Mouse (Mus musculus): ENCODE data around the gene Fam198a. TPM values are rescaled to one million over a fixed set of nuclear protein-coding genes. Genes with fewer than 3 reads are reported as not detected.

The Fam198a gene
- polyA plus RNA-seq, 1 experiment = 1.6 TPM

DNA sequence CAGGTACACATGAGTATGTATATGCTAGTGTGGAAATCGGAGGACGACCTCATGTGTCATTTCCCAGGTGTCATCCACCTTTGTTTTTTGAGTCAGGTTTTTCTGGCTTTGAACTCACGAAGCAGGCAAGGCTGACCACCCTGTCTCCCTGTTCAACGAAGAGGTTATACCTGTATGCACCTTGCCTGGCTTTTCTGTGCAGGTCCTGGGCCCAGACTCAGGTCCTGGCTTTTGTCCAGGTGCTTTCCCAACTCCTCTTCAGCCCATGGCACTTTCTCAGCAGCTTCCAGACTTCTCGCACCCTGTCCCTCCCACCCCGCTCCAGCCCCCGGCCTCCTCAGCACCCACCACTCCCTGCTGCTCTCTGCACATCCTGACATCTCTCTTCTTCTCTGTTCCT lies 39.6 kb upstream of the Fam198a start:
- no peak for DNase-seq (ENCODE audit: low read depth)
- TF ChIP-seq CTCF (IDR thresholded peaks at IDR 0.05; ENCODE audit: borderline replicate concordance, extremely low read depth, insufficient read depth, insufficient read length) (no peak), POLR2A (IDR thresholded peaks at IDR 0.05; ENCODE audit: borderline replicate concordance, extremely low read depth, insufficient read depth, insufficient read length, poor library complexity, severe bottlenecking) (no peak)

DNA sequence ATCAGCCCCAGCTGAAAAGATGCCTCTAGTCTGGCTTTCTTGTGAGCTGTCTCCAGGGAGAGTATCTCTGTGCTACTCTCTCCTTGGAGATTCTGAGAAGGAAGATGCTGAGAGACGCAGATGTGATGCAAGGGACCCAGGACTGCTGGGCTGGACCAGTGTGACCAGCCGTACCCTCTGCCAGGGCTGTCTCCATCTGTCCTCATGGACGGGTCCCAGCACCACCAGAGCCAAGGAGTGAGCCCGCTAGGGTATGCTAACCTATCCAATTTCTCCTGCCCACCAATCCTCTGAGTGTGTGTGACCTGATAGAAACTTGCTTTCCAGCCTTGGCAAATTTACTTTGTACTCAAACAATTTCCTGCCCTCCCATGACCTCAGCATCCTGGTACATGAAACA lies 38.0 kb upstream of the Fam198a start:
- no peak for DNase-seq (ENCODE audit: low read depth)
- TF ChIP-seq POLR2A (IDR thresholded peaks at IDR 0.05; ENCODE audit: borderline replicate concordance, extremely low read depth, insufficient read depth, insufficient read length, poor library complexity, severe bottlenecking) = no peak
- TF ChIP-seq CTCF (IDR thresholded peaks at IDR 0.05; ENCODE audit: borderline replicate concordance, extremely low read depth, insufficient read depth, insufficient read length) = no peak

DNA sequence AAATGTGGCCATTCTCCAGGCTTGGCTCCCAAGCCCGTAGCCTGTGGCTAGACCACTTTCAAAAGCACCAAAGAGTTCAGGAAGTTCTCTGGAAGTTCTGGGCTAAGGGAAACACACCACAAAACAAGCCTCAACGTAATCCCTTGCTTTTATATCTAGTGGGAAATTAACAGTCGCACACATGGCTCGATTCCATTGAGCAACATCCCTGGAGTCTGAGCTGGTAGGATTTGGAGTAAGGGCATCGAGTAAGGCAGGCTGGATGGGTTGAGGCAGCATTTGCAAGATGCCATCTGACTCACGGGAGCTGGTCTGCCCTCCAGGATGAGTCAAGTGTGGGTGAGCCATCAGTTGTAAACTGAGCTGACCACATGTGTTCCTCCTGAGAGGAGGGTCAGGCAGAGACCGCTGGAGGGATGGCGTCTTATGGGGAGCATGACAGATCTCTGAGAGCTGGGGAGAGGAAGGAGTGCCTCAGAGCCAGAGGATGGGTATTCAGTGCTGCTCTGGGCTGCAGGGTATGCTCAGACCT lies 36.5 kb upstream of the Fam198a start:
- no peak for TF ChIP-seq POLR2A (IDR thresholded peaks at IDR 0.05; ENCODE audit: borderline replicate concordance, extremely low read depth, insufficient read depth, insufficient read length, poor library complexity, severe bottlenecking)
- no peak for TF ChIP-seq CTCF (IDR thresholded peaks at IDR 0.05; ENCODE audit: borderline replicate concordance, extremely low read depth, insufficient read depth, insufficient read length)
- DNase-seq (ENCODE audit: low read depth) = no peak

DNA sequence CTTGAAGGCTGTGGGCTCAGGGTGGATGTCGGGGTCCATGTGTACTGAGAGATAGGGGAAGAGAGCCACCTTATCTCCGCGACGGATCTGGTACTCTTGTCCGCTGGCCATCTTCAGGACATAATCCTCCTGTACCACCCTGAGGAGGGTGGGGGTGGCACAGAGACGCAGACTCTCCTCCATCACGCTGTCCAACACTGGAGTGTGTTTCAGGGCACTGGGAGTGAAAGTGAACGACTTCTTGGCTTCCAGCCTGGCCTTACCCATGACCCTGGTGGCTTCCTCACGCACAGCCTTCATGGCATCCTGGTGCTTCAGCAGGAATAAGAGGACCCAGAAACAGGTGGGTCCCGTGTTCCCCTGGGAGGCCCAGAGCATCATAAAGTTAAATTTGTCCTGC lies 35.7 kb upstream of the Fam198a start:
- TF ChIP-seq CTCF (IDR thresholded peaks at IDR 0.05; ENCODE audit: borderline replicate concordance, extremely low read depth, insufficient read depth, insufficient read length) = no peak
- no peak for TF ChIP-seq POLR2A (IDR thresholded peaks at IDR 0.05; ENCODE audit: borderline replicate concordance, extremely low read depth, insufficient read depth, insufficient read length, poor library complexity, severe bottlenecking)
- no peak for DNase-seq (ENCODE audit: low read depth)

DNA sequence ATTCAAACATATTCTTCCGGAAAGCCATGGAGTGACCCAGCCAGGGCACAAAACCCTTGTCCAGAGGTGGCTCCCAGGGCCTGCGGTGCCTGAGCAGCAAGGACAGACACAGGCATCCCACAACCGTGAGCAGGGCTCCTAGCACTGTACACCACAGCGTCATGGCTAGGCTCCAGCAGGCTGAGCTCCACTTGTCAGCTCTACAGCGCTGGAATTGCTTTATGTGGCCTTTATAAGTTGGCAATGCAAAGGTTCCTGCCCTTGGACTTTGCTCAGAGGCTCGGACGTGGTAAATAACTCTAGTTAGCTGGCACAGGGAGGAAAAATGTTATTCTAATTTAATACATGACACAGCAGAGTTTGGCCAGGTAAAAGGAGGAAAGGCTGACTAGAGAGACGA lies 34.7 kb upstream of the Fam198a start, which contains the start of gene Cyp8b1:
Cyp8b1 (minus strand) TSS at position 204 of the 400 bp plus-strand sequence.
- no peak for TF ChIP-seq CTCF (IDR thresholded peaks at IDR 0.05; ENCODE audit: borderline replicate concordance, extremely low read depth, insufficient read depth, insufficient read length)
- no peak for TF ChIP-seq POLR2A (IDR thresholded peaks at IDR 0.05; ENCODE audit: borderline replicate concordance, extremely low read depth, insufficient read depth, insufficient read length, poor library complexity, severe bottlenecking)
- DNase-seq (ENCODE audit: low read depth) = no peak

DNA sequence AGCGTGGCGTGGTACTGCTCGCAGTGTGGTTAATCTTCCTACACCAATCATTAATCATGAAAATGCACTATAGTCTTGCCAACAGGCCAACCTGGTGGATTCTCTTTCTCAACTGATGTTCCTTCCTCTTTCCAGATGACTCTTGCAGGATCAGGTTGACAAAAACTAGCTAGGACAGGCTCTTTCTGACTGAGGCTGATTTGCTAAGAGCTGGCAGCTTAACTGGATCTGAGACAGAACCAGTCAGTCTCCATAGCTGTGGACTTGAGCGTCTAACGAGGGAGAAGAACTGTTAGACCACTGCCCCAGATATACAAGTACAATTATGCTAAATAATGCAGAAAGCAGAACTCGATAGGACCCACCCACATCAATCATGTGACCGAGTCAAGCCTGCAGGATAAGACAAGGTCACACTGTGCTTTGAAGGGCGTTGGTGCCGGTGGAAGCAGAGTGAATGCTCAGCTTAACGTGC lies 31.7 kb upstream of the Fam198a start:
- no peak for TF ChIP-seq CTCF (IDR thresholded peaks at IDR 0.05; ENCODE audit: borderline replicate concordance, extremely low read depth, insufficient read depth, insufficient read length)
- TF ChIP-seq POLR2A (IDR thresholded peaks at IDR 0.05; ENCODE audit: borderline replicate concordance, extremely low read depth, insufficient read depth, insufficient read length, poor library complexity, severe bottlenecking) = no peak
- no peak for DNase-seq (ENCODE audit: low read depth)

DNA sequence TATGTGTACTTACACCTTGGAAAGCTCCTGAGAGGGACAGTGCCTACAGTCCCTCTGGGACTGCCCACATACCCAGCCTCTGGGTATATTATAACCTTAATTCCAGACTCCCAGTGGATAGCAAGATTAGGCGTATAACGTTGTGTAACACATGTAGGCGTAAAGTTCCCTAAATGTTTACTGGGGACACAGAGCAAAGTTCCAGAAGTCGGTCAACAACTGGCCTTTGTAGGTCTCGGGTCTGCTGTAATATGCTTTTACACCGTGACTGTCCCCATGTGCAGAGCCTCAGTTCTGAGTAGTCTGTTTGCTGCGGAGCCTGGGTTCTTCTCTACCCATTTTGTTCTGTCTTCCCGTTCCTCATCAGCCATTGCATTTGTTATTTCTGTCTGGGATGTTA lies 27.3 kb upstream of the Fam198a start:
- no peak for DNase-seq (ENCODE audit: low read depth)
- no peak for TF ChIP-seq CTCF (IDR thresholded peaks at IDR 0.05; ENCODE audit: borderline replicate concordance, extremely low read depth, insufficient read depth, insufficient read length)
- TF ChIP-seq POLR2A (IDR thresholded peaks at IDR 0.05; ENCODE audit: borderline replicate concordance, extremely low read depth, insufficient read depth, insufficient read length, poor library complexity, severe bottlenecking) = no peak

DNA sequence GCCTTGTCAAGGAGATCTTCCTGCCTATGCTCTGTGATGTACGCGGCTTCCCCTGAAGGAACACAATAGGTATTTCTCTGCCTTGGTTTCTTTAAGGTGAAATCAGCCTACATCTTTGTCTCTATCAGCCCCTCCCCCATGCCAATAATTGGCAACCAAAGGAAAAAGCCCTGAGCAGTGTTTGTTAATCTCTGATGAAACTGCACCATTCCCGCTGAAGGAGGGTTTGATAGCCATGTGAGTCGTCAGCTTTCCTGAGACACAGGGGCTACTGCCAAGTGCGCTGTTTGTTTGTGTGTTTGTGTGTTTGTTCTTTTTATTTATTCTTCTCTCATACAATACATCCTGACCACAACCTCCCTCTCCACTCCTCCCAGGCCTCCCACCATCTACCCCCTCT lies 26.9 kb upstream of the Fam198a start:
- TF ChIP-seq CTCF (IDR thresholded peaks at IDR 0.05; ENCODE audit: borderline replicate concordance, extremely low read depth, insufficient read depth, insufficient read length) (no peak), POLR2A (IDR thresholded peaks at IDR 0.05; ENCODE audit: borderline replicate concordance, extremely low read depth, insufficient read depth, insufficient read length, poor library complexity, severe bottlenecking) (no peak)
- DNase-seq (ENCODE audit: low read depth) = peak; percentile 7

DNA sequence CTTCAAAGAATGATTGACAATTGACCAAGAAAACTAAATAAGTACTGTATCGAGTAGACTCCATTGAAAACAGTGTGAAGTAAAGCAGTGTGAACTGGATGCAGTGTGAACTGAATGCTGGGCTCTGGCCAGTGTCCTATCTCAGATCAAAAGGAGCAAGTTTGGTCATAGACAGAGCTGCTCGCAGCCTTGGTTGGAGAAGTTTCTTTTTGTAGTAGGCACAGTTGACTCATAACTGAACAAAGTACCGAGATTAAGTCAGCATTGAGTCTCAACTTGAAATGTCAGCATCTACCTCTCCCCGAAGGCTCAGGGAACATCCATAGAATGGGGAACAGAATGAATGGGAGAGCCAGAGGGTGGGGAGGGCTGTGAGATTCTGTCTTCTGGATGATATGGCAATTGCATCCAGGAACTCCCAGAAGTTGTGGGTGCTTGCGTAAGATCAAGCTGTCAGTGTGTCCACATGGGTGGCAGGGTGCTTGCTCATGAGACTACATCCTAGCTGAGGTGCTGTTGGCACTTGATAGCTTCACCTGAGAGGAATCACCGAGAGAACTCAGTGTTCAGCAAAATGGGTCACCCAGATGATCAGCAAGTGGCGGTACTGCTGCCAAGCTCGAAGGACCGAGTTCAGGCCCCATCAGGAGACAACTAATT lies 25.8 kb upstream of the Fam198a start:
- no peak for TF ChIP-seq POLR2A (IDR thresholded peaks at IDR 0.05; ENCODE audit: borderline replicate concordance, extremely low read depth, insufficient read depth, insufficient read length, poor library complexity, severe bottlenecking)
- TF ChIP-seq CTCF (IDR thresholded peaks at IDR 0.05; ENCODE audit: borderline replicate concordance, extremely low read depth, insufficient read depth, insufficient read length) = no peak
- DNase-seq (ENCODE audit: low read depth) = no peak

DNA sequence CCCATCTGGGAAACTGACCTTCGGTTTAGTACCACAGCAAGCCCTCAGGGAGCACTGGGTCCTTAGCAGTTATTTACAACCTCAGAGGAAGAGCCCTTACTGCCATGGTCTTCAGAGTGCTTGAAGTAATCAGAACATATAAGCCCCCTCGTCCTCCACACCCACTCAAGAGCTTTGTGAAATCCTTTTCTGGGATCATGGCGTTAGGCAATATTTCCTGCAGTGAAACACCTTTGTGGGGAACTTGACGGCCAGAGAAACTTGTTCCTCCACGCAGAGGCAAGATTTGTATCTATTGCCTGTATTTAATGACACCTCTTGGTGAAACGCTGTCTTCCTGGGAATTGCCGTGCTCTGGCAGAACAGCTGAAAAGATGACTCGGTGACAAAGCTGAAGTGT lies 24.8 kb upstream of the Fam198a start:
- no peak for TF ChIP-seq POLR2A (IDR thresholded peaks at IDR 0.05; ENCODE audit: borderline replicate concordance, extremely low read depth, insufficient read depth, insufficient read length, poor library complexity, severe bottlenecking)
- DNase-seq (ENCODE audit: low read depth) = no peak

DNA sequence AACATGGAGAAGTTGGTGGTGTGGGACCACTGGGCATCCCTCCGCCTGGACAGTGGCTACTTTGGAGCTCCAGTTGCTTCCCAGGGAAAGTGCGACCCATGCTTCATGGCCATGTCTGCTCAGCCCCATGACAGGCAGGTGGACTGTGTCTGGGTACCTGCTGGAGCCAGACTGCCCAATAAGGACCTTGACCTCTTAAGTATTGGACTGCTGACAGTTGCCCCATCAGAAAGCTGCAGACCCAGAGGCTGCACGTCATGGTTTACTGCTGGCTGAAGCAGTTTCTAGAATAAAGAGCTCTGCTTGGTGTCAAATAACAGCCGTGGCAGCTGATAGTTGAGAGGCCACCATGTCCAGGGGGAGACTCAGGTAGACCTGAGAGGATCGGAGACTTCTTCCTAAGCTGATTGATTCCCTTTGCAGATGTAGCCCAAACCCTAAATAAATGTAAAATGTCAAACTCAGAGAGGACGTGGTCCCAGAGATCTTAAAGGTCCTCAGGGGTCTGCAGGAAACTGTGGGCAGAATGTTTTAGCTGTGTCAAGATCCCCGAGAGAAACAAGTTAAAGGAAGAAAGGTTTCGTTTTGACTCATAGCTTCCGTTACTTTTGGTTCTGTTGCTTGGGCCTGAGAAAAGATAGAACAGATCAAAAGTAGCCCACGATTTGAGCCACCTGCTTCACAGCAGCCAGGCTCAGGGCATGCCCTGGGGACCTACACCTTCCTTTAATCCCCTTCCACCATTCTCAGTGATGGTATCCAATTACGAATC lies 24.0 kb upstream of the Fam198a start:
- TF ChIP-seq POLR2A (IDR thresholded peaks at IDR 0.05; ENCODE audit: borderline replicate concordance, extremely low read depth, insufficient read depth, insufficient read length, poor library complexity, severe bottlenecking) (no peak), CTCF (IDR thresholded peaks at IDR 0.05; ENCODE audit: borderline replicate concordance, extremely low read depth, insufficient read depth, insufficient read length) (no peak)
- DNase-seq (ENCODE audit: low read depth) = no peak

Measured in brain, embryonic 14.5 days (tissue).